Mouse (Mus musculus): ENCODE measurements around the gene Polr3b. TPM values are rescaled to one million over a fixed set of nuclear protein-coding genes. Genes with fewer than 3 reads are reported as not detected.

Gene Polr3b
- polyA plus RNA-seq, 1 experiment, result 5.1 TPM

- TF ChIP-seq POLR2A (IDR thresholded peaks at IDR 0.05; ENCODE audit: low read depth, low read length), result no peak
- no peak for TF ChIP-seq CTCF (conservative IDR thresholded peaks at IDR 0.05; ENCODE audit: insufficient read depth, insufficient read length, low read depth, low read length)
- no peak for DNase-seq
- no peaks in the 10 kb centered on the region; the same call in 1 of the 2 replicates for H3K36me3 ChIP-seq (ENCODE audit: control insufficient read depth, insufficient read depth, low read length)
- no peak overlapping the region for H3K4me3 ChIP-seq (ENCODE audit: insufficient read depth, low read depth, low read length)
- H3K27me3 ChIP-seq (replicated peaks; ENCODE audit: control insufficient read depth, insufficient read depth, low read length), result no peaks in the 10 kb centered on the region
- no peak overlapping the region for H3K27ac ChIP-seq (ENCODE audit: insufficient read depth, low read depth, low read length)
- H3K4me1 ChIP-seq (ENCODE audit: control insufficient read depth, insufficient read depth, low read length), result no peaks in the 10 kb centered on the region
- WGBS, result 83% methylated on average over 4 of the region's 4 CpGs
Measured at GRCm38 (mm10) chr10:84648911-84649310, 26.8 kb downstream of the Polr3b start.

- DNase-seq, result no peak
- Histone ChIP-seq H3K4me1 (ENCODE audit: control insufficient read depth, insufficient read depth, low read length) (no peaks in the 10 kb centered on the region), H3K4me3 (ENCODE audit: insufficient read depth, low read depth, low read length) (no peak overlapping the region), H3K27ac (ENCODE audit: insufficient read depth, low read depth, low read length) (no peak overlapping the region), H3K36me3 (ENCODE audit: control insufficient read depth, insufficient read depth, low read length) (no peaks in the 10 kb centered on the region), H3K27me3 (replicated peaks; ENCODE audit: control insufficient read depth, insufficient read depth, low read length) (no peaks in the 10 kb centered on the region)
- WGBS, result 70% methylated on average over 4 of the region's 4 CpGs
- TF ChIP-seq CTCF (conservative IDR thresholded peaks at IDR 0.05; ENCODE audit: insufficient read depth, insufficient read length, low read depth, low read length) (no peak), POLR2A (IDR thresholded peaks at IDR 0.05; ENCODE audit: low read depth, low read length) (no peak)
Measured at GRCm38 (mm10) chr10:84654029-84654428, 31.9 kb downstream of the Polr3b start.

- Histone ChIP-seq H3K4me3 (ENCODE audit: insufficient read depth, low read depth, low read length) (no peak overlapping the region), H3K4me1 (ENCODE audit: control insufficient read depth, insufficient read depth, low read length) (no peaks in the 10 kb centered on the region), H3K27ac (ENCODE audit: insufficient read depth, low read depth, low read length) (no peak overlapping the region), H3K27me3 (replicated peaks; ENCODE audit: control insufficient read depth, insufficient read depth, low read length) (no peaks in the 10 kb centered on the region), H3K36me3 (ENCODE audit: control insufficient read depth, insufficient read depth, low read length) (no peaks in the 10 kb centered on the region)
- 85% methylated on average over 4 of the region's 4 CpGs for WGBS
- TF ChIP-seq CTCF (conservative IDR thresholded peaks at IDR 0.05; ENCODE audit: insufficient read depth, insufficient read length, low read depth, low read length) (no peak), POLR2A (IDR thresholded peaks at IDR 0.05; ENCODE audit: low read depth, low read length) (no peak)
- no peak for DNase-seq
Measured at GRCm38 (mm10) chr10:84654731-84655130, 32.6 kb downstream of the Polr3b start.

DNA sequence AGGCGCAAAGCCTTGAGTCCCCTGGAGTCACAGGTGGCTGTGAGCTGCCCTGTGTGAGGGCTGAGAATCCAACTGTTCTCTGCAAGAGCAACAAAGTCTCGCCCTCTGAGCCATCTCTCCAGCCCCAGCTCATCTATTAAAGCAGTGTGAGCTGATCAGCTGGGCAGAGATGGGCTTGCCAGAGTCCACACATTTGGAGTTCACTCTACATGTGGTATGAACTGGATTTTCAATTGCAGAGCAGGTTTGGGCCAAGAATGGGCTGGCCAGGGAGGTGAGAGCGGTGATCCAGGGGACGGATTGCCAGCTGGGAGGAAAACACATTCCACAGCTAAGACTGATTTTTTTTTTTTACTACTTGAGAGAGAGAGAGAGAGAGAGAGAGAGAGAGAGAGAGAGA, 34.5 kb downstream of the Polr3b start:
- Histone ChIP-seq H3K4me3 (ENCODE audit: insufficient read depth, low read depth, low read length) (no peak overlapping the region), H3K27ac (ENCODE audit: insufficient read depth, low read depth, low read length) (no peak overlapping the region), H3K4me1 (ENCODE audit: control insufficient read depth, insufficient read depth, low read length) (no peaks in the 10 kb centered on the region), H3K36me3 (ENCODE audit: control insufficient read depth, insufficient read depth, low read length) (no peaks in the 10 kb centered on the region), H3K27me3 (replicated peaks; ENCODE audit: control insufficient read depth, insufficient read depth, low read length) (no peaks in the 10 kb centered on the region)
- peak; percentile 50 for DNase-seq
- no peak for TF ChIP-seq CTCF (conservative IDR thresholded peaks at IDR 0.05; ENCODE audit: insufficient read depth, insufficient read length, low read depth, low read length)
- TF ChIP-seq POLR2A (IDR thresholded peaks at IDR 0.05; ENCODE audit: low read depth, low read length), result no peak
- 61% methylated on average over 4 of the region's 4 CpGs for WGBS

DNA sequence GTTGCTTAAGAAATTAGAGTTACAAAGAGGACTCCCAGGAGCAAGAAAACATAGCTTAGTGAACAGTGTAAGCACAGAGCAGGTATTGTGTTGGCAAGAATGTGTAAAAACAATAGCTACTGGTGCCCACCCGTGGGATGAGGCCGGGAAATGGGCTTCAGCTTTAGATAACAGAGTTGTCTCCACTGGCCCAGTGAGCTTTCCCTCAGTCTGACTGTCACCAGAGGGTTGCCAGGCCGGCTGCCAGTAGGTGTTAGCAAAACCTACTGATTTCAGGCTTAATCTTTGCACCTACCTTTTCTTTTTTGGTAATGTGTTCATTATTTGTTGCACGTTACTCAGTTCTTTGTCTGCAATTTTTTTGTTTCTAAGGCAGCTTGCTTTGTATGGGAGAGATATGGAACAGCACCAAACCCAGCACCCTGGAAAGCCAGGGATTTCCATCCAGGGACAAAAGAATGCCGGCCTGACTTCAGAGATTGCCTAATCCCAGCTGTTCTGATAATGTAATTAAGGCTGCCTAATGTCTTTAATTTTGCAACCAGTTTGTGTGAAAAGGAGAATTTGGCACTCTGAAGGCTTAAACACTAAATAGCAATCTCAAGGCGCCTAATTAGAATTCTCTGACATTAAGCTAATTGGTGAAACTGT, 35.5 kb downstream of the Polr3b start:
- no peaks in the 10 kb centered on the region for H3K36me3 ChIP-seq (ENCODE audit: control insufficient read depth, insufficient read depth, low read length)
- no peaks in the 10 kb centered on the region for H3K27me3 ChIP-seq (replicated peaks; ENCODE audit: control insufficient read depth, insufficient read depth, low read length)
- TF ChIP-seq CTCF (conservative IDR thresholded peaks at IDR 0.05; ENCODE audit: insufficient read depth, insufficient read length, low read depth, low read length), result no peak
- no peak for TF ChIP-seq POLR2A (IDR thresholded peaks at IDR 0.05; ENCODE audit: low read depth, low read length)
- no peak overlapping the region for H3K4me3 ChIP-seq (ENCODE audit: insufficient read depth, low read depth, low read length)
- no peak for DNase-seq
- 71% methylated on average over 6 of the region's 6 CpGs for WGBS
- H3K4me1 ChIP-seq (ENCODE audit: control insufficient read depth, insufficient read depth, low read length), result no peaks in the 10 kb centered on the region
- no peak overlapping the region for H3K27ac ChIP-seq (ENCODE audit: insufficient read depth, low read depth, low read length)

DNA sequence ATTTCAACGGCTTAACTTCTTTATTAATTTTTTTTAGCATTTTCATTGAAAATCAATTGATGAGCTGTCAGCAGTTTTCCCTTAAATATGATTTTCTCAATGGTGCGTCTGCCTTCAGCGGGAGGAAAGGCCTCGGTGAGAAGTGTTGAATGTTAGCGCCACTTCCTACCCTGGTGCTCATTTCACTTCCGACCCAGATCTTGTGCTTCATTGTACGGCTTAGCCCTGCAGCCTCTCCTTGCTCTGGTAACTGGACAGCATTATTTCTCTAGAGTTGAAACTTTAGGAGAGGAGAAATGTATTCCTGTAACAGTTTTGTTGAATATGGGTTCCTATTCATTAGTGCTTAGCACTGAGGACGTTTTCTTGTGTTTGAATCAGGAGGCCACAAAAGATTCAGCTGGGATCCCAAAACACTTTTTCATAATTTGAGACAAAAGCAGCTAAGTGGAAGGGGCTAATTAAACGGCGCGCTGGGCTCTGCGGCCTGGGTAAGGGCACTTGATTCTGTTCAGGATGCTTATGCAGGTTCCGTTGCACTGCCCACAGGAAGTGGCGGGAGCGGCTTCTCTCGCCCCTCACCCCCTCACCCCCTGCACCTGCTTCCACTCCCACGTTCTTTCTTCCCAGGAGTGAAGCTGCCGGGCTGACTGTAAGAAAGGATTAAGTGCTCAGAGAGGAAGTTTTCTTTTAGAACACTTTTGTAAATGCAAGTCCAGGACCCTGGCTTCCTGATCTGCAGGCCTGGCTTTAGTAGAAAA, 36.2 kb downstream of the Polr3b start:
- no peak for DNase-seq
- no peaks in the 10 kb centered on the region for H3K36me3 ChIP-seq (ENCODE audit: control insufficient read depth, insufficient read depth, low read length)
- TF ChIP-seq POLR2A (IDR thresholded peaks at IDR 0.05; ENCODE audit: low read depth, low read length) (no peak), CTCF (conservative IDR thresholded peaks at IDR 0.05; ENCODE audit: insufficient read depth, insufficient read length, low read depth, low read length) (no peak)
- H3K4me3 ChIP-seq (ENCODE audit: insufficient read depth, low read depth, low read length), result no peak overlapping the region
- no peak overlapping the region for H3K27ac ChIP-seq (ENCODE audit: insufficient read depth, low read depth, low read length)
- no peaks in the 10 kb centered on the region for H3K27me3 ChIP-seq (replicated peaks; ENCODE audit: control insufficient read depth, insufficient read depth, low read length)
- H3K4me1 ChIP-seq (ENCODE audit: control insufficient read depth, insufficient read depth, low read length), result no peaks in the 10 kb centered on the region
- 57% methylated on average over 18 of the region's 18 CpGs for WGBS

DNA sequence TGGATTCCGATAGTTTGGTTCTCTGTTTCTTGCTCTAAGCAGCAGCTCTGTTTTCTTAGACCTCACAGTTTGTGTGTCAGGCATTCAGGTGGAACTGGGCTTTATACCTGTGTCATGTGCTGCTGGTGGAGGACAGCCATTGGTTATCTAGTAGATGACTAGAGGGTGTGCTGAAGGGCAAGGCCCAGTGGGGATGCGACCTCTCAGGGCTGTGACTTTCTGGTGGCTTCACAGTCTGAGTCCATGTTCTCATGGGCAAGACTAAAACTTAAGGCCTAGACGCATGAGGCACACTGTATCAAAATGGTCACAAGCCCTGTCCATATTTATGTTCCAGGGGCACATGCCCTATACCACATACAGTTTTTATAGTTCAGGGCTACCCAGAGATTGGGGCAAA, 37.2 kb downstream of the Polr3b start:
- H3K27me3 ChIP-seq (replicated peaks; ENCODE audit: control insufficient read depth, insufficient read depth, low read length), result no peaks in the 10 kb centered on the region
- 81% methylated on average over 3 of the region's 3 CpGs for WGBS
- H3K36me3 ChIP-seq (ENCODE audit: control insufficient read depth, insufficient read depth, low read length), result no peaks in the 10 kb centered on the region
- TF ChIP-seq CTCF (conservative IDR thresholded peaks at IDR 0.05; ENCODE audit: insufficient read depth, insufficient read length, low read depth, low read length) (no peak), POLR2A (IDR thresholded peaks at IDR 0.05; ENCODE audit: low read depth, low read length) (no peak)
- no peaks in the 10 kb centered on the region for H3K4me1 ChIP-seq (ENCODE audit: control insufficient read depth, insufficient read depth, low read length)
- DNase-seq, result no peak
- no peak overlapping the region for H3K4me3 ChIP-seq (ENCODE audit: insufficient read depth, low read depth, low read length)
- H3K27ac ChIP-seq (ENCODE audit: insufficient read depth, low read depth, low read length), result no peak overlapping the region
